16 mouse cellular contexts compared by ENCODE assay signal in genomic region chr4:100114148-100114547, GRCm38 (mm10). TPM values are rescaled to one million over a fixed set of nuclear protein-coding genes. Genes with fewer than 3 reads are reported as not detected.
"Had no signal": no experiment of that assay in that cellular context is flagged by ENCODE, and none has a peak within 500 bp of the region (broad histone marks: within the 10 kb centered on the region; RNA-seq: fewer than 3 reads in every experiment).

No protein-coding gene starts in this region.

- H3K9me3 ChIP-seq: limb, embryonic 13.5 days; liver, embryonic 15.5 days; neural tube, embryonic 12.5 days had no signal

- ATAC-seq: lung, postnatal 0 days had no signal

- H3K4me1 ChIP-seq: liver, embryonic 15.5 days; neural tube, embryonic 12.5 days had no signal

- H3K27me3 ChIP-seq: liver, embryonic 15.5 days; neural tube, embryonic 12.5 days had no signal

- H3K4me3 ChIP-seq: limb, embryonic 13.5 days; liver, embryonic 15.5 days; neural tube, embryonic 12.5 days had no signal

- DNase-seq: kidney, postnatal 25 days; layer of hippocampus, adult 9-11 months; layer of hippocampus, postnatal 36 days; lung, adult 2 months; lung, postnatal 36 days; midbrain, embryonic 14.5 days; thymus, postnatal 4 days had no signal

- H3K36me3 ChIP-seq: liver, embryonic 15.5 days; neural tube, embryonic 12.5 days had no signal

- H3K4me2 ChIP-seq: limb, embryonic 13.5 days; liver, embryonic 11.5 days; liver, embryonic 15.5 days; neural tube, embryonic 12.5 days had no signal

- H3K27ac ChIP-seq: limb, embryonic 13.5 days; liver, embryonic 15.5 days; neural tube, embryonic 12.5 days; stomach, postnatal 0 days had no signal

- H3K9ac ChIP-seq: limb, embryonic 13.5 days; liver, embryonic 15.5 days; neural tube, embryonic 12.5 days had no signal

RNA-seq across cellular contexts. Expression of gene Ror1, which starts 18.6 kb away (rescaled TPM):
- total RNA-seq: megakaryocyte progenitor cell, adult 5-6 weeks; monocyte, adult 5-6 weeks; neutrophil, adult 5-6 weeks had no signal
